Mouse (Mus musculus): ENCODE measurements at regions not wholly inside any gene's neighbourhood (a gene's known extent, or its start where the extent isn't known, plus 50 kb on each side); places are given as distances from the start of the nearest gene placed in this dataset.

GRCm38 (mm10) chr2:57696992-57697772 is 300.5 kb upstream of the Galnt5 start:
- TF ChIP-seq CTCF (IDR thresholded peaks at IDR 0.05; ENCODE audit: low read depth): no peak
- TF ChIP-seq EP300 (IDR thresholded peaks at IDR 0.05; ENCODE audit: low read depth): no peak

Measured in liver, embryonic 14.5 days (tissue).